Mouse (Mus musculus) adrenal gland, postnatal 10 days (tissue): ENCODE measurements around the gene Baz2b. TPM values are rescaled to one million over a fixed set of nuclear protein-coding genes. Genes with fewer than 3 reads are reported as not detected.

Source experiments
- DNase-seq: peaks from one replicate; pipeline ENCODE4 v3.0.0; 2021; ENCODE audit warnings: mixed read lengths
- long read RNA-seq, 2 experiments: library from polyadenylated mRNA; stranded (forward); transcript quantifications; one replicate each; pipeline ENCODE4 v2.0.0; 2021
- total RNA-seq, 2 experiments: library from RNA; stranded (reverse); gene quantifications; 2 replicates each; pipeline ENCODE4 v1.2.3; 2021

The Baz2b gene
- 10 to 100 TPM; 57.0 to 87.2 TPM for total RNA-seq
- long read RNA-seq, experiment 1, transcript Baz2b-205 (2 exons, 406 nt), result major isoform, 7 of 35 reads
- long read RNA-seq, experiment 1, partial matches to known transcripts, result 9 of 35 reads
- long read RNA-seq, experiment 1, other reads (novel, unspliced or antisense), result 16 of 35 reads
- long read RNA-seq, experiment 2, partial matches to known transcripts, result 0 of 12 reads
- long read RNA-seq, experiment 2, other reads (novel, unspliced or antisense), result 4 of 12 reads

DNA sequence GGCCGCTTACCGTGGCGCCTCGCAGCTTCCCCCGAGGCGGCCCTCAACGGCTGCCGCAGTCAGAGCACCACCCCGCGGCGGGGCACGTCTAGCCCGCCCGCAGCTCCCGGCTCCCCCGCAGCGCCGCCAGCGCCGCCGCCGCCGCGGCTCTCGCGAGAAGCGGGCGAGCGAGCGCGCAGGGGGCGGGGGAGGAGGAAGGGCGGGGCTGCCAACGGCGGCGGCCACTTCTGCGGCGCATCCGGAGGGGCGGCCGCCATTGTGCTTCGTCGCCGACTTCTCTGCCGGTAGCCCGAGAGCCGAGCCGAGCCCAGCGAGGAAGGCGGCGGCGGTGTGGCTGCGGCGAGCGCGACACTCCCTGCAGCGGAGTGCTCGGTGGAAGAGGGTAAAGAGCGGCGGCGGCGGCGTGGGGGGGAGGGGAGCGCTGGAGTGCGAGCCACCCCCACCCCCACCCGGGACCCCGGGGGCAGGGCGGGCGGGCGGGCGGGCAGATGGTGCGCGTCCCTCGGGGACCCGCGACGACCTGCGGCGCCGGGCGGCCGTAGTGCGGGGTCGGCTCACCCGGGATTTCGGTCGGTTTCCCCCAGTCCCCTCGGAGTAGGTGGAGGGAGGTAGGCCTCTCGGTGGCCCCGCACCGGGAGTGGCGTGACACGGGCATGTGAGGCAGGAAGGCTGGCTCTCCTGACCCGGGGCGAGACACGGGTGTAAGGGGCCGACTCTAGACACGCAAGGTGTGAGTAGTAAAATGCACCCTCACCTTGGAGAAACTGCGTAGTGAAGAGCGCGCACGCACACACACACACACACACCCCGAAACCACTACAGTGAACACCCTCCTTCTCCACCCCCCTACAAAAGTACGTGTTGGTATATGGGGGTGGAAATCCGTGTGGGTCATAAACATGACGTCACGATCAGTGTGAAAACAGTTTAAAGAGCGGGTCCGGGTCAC is at the start of gene Baz2b, which contains the start of gene March7:
TSS of gene Baz2b (minus strand) at position 137 of the 949 bp plus-strand sequence.
TSS of gene March7 (plus strand) at position 185 of the 949 bp plus-strand sequence.
- peak; percentile 94 for DNase-seq

GRCm38 (mm10) chr2:60259186-60259585 is 49.5 kb upstream of the Baz2b start:
- no peak for DNase-seq

DNA sequence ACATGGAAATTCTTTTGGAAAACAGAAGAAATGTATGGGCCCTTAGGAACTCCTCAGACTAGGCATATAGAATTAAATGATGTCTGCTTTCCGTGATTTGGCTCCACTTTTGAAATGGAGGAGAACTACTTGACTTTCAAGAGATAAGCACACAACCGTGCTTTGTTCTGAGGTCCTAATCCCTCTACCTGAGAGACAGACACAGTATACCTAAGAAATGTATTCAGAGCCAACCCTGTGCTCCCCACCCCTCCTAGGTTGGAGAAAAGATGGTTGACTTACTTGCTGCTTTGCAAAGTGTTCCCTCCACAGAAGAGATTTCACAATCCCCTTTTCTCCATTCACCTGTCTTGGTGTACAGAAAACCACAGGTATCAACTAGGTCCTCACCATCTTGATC is 47.1 kb upstream of the Baz2b start:
- no peak for DNase-seq

DNA sequence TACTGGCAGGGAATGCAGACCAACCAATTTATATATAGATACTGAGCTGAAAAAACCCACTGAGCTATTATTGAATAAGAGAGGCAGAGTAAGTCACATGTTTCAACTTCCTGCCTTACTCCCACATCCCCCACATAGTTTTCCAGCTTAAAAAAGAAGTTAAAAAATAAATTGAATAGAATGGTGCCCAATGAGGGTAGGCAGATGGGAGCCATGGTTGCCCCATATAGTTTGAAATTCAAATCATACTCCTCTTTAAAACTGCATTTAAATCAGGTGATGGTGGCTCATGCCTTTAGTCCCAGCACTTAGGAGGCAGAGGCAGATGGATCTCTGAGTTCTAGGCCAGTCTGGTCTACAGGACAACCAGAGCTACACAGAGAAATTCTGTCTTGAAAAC is 43.9 kb upstream of the Baz2b start:
- DNase-seq, result no peak

DNA sequence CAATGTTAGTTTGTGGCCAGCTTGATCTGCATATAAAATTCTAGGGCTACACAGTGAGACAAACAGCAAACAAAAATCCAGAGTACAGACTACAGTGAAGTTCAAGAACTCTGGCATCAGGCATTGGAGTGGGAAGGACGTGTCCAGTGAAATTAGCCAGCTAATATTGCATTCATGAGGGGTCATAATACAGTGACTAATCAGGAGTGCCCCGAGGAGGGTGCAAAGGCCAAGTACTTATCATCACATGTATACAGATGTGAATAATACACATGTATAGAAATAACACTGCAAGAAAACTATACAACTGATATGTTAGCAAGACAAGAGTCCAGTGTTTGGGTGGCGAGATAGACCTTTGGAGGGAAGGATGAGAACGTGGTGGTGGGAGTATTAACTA is 43.1 kb upstream of the Baz2b start:
- no peak for DNase-seq

- no peak for DNase-seq
These were observed 24.9 kb upstream of the Baz2b start for GRCm38 (mm10) chr2:60234506-60234905.

DNA sequence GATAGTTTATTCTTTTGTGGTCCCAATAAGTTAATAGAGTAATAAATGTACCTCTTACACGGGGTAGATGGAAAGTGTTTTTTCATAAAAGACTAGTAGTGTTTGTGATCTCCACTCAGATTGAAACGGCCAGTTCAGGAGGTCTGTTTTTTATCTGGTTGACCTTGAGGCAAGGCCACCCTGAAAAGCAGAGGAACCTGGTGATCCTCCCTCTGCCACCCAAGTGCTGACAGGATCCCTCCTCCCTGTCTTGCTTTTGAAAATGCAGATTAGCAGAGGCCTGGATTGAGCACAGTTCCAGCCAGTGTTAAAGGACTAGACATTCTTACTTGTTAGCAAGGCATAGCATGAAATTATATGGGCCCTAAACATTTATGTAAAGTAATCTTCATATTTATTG is 23.5 kb upstream of the Baz2b start:
- peak; percentile 42 for DNase-seq

DNA sequence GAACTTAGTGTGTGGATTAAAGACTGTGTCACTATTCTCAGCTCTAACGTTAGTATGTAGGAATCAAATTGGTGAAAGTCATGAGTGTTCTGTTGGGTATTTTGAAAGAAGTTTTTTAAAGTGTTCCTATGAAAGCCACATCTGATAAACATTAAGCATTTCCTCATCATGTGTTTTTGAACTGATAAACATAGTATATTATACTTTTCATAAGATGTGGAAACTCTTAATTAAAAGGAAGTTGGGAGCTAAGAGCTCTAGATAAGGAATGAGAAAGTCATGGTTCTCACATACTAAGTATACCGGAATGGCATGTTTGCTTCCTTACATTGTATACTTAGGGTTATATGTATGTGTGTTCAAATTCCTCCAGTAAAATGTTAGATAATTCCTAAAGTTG is 20.7 kb upstream of the Baz2b start:
- DNase-seq, result no peak

- no peak for DNase-seq
These were observed 18.8 kb upstream of the Baz2b start for GRCm38 (mm10) chr2:60228470-60228869.

GRCm38 (mm10) chr2:60223489-60223888 is 13.8 kb upstream of the Baz2b start:
- DNase-seq, result no peak

DNA sequence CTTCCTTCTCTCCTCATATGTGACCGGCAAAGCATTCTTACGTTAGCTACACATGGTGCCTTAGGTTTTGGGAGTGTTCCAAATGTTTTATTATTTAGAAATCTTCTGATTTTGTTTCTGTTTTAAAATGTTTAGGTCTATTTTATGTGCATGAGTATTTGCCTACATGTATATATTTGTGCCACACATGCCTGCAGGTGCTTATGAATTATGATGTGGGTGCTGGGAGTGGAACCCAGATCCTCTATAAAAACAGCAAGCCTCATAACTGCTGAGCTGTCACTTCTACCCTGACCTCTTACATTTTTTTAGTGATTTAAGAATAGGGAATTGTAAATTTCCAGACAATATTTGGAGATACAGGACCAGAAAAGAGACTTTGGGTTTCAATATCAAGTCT is 12.3 kb upstream of the Baz2b start:
- DNase-seq, result no peak

DNA sequence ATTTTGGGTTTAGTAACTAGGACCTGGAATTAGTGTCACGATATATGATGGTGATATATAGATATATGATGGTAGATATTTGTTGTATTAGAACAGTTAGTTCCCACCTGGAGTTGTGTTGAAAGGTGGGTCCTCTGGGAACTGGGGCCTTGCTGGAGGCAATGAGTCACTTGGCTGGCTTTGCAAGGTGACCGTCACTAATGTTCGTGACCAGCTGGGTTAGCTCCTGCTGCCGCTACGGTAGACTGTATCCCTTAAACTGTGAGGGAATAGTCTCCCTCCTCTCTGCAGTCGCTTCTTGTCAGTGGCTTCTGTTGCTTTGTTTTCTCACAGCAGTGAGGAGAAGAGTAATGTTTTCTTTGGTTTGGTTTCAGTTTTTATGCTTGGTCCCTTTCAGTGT is 11.6 kb upstream of the Baz2b start:
- DNase-seq, result peak; percentile 57

DNA sequence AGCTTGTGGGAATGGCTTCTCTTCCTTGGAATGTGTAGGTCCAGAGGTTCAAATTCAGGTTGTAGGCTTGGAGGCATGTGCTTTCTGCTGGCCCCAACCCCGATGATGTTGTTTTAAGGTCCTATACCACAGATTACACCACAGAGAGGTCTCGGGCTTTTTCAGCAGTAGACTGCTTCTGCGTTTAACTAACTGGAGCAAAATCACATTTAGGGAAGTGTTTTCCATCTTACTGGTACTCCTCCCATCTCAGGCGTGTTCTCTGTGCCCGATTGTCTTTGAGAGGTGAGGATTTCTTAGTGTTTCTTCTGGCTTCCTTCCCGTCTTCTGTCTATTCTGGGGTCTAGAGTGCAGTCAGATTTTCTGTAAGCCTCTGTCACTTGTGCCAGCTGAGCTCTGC is 8.0 kb upstream of the Baz2b start:
- DNase-seq, result no peak

DNA sequence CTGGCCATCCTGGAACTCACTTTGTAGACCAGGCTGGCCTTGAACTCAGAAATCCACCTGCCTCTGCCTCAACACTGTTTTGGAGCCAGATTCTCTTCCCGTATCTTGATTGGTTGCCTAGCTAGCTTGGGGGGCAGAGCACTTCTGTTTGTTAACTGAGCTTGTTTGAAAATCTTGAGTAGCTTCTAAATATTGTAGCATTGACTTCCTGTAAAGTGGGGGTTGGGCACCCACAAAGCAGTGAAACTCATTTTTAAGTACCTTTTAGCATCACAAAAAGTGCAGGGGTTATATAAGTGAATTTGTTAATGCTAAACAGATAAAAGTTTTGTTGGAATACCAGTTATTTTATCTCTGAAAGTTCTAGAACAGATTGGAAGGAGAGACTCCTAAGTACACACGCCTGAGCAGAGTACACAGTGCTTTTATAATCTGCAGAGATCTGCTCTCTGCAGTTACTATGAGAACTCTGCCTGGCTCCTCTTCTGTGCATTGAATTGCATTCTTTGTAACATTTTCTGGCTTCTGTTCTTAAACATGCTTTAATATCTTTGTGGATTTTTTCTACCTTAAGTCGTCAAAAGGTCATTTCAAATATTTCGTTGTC is 7.0 kb upstream of the Baz2b start:
- DNase-seq, result no peak

- no peak for DNase-seq
These were observed 5.0 kb upstream of the Baz2b start for GRCm38 (mm10) chr2:60214683-60215082.

- DNase-seq, result no peak
These were observed 2.8 kb upstream of the Baz2b start for GRCm38 (mm10) chr2:60212488-60212887.

- no peak for DNase-seq
These were observed 1.2 kb upstream of the Baz2b start for GRCm38 (mm10) chr2:60210821-60211220.

GRCm38 (mm10) chr2:60209122-60209611 is 472 bp downstream of the Baz2b start:
- DNase-seq, result peak; percentile 73

DNA sequence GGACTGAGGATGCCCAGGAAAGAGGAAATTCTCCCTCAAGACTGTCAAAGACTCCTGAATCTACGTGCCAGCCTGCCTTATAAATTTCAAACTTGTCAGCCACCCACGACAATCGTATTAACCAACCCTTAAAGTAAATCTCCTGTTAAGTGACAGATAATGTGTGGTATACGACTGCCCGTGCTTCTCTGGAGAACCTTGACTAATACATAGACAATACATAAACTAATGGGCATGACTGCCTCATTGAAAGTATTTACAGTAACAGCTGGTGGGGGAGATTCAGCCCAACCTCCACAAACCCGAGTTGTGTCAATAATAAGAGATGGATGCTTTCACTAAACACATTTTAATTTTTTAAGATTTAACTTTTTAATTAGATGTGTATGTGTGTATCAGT is 3.8 kb downstream of the Baz2b start:
- DNase-seq, result no peak

DNA sequence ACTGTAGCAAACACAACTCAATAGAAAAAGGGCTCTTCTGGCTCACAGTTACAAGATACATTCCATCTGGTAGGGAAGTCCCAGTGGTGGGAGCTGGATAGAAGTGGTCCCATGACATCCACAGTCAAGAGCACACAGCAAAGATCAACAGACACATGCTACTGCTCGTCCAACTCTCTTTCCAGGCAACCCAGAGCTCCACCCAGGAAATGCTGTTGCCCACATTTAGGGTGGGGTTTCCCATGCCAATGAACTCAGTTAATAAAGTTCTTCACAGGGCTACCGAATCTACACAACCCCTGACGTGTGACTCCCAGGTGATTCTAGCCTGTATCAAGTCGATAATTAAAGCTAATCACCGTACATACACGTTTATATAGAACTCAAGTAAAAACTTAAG is 5.5 kb downstream of the Baz2b start:
- no peak for DNase-seq

DNA sequence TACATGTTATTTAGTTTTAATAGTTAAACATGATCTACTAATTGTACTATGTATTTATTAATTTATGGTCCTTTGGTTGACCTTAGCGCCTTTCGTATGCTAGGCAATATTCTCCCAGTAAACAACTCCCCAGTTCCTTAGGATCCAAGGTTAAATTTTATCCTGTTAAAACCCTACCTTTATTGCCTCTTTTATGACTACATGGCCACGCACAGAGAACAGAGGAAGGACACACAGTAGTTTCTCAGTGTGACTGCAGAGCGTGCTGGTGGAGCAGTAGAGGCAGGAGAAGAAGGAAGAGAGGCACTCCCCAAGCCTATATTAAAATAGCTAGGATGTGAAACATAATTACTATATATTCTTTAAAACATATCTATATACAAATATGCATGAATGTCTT is 5.9 kb downstream of the Baz2b start:
- no peak for DNase-seq

- DNase-seq, result no peak
These were observed 6.6 kb downstream of the Baz2b start for GRCm38 (mm10) chr2:60202900-60203530.
